Mouse (Mus musculus): Measurements from ENCODE around the gene Slc26a10.

DNA sequence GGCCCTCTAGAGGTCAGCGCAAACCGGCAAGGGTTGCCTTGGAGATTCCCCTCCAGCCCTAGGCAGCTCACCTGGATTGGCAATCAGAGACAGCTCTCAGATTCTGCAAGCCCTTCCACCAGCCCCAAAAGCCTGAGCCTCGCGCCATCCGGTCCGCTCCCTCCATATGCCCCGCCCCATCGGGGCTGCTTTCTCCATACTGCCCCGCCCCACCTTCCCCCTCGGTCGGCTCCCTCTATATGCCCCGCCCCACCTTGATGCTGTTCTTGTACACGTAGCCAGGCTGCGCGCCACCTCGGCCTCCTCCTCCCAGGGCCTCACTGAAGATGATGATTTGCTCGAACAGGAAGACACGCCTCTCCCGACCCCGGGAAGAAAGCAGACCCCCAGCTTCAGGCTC, 3.3 kb upstream of the Slc26a10 start:
- TF ChIP-seq TAL1 (IDR thresholded peaks at IDR 0.05; ENCODE audit: low read length) (no peak), GATA1 (IDR thresholded peaks at IDR 0.05; ENCODE audit: low read length) (no peak)

Measured in erythroblast, embryonic 14.5 days (primary cell).